Comparison of ENCODE assay signal across 9 mouse cellular contexts in genomic region chr17:45618941-45619385, GRCm38 (mm10). TPM values are rescaled to one million over a fixed set of nuclear protein-coding genes. Genes with fewer than 3 reads are reported as not detected.
DNase-seq lines count a peak whose midpoint lies in the region; ATAC-seq lines count a peak whose summit lies in the region.
"Had no signal": no experiment of that assay in that cellular context is flagged by ENCODE, and none has a peak within 500 bp of the region (broad histone marks: within the 10 kb centered on the region; RNA-seq: fewer than 3 reads in every experiment).

No protein-coding gene starts in this region.

- DNase-seq in layer of hippocampus, adult 9-11 months = peak; percentile 31
- no peak for DNase-seq in layer of hippocampus, adult 18-20 months (ENCODE audit: low spot score in 2 of 2)
- no peak for DNase-seq in liver, embryonic 11.5 days (ENCODE audit: low spot score)
- DNase-seq in urinary bladder, postnatal 14 days (ENCODE audit: low spot score) = no peak
- no peak for DNase-seq in cerebellum, postnatal 36 days

- no peaks in the 10 kb centered on the region for H3K36me3 ChIP-seq in forebrain, embryonic 12.5 days (replicated peaks)
- H3K36me3 ChIP-seq in hindbrain, embryonic 16.5 days (ENCODE audit: control insufficient read depth, insufficient read depth, low read length) = no peaks in the 10 kb centered on the region
- H3K36me3 ChIP-seq in liver, embryonic 11.5 days (ENCODE audit: control insufficient read depth, insufficient read depth, low read length) = no peaks in the 10 kb centered on the region
- no peaks in the 10 kb centered on the region for H3K36me3 ChIP-seq in neural tube, embryonic 13.5 days

- H3K4me3 ChIP-seq in forebrain, embryonic 12.5 days (replicated peaks) = no peak overlapping the region; the same call in 1 of the 2 replicates
- H3K4me3 ChIP-seq in hindbrain, embryonic 16.5 days (ENCODE audit: low read length) = no peak overlapping the region
- H3K4me3 ChIP-seq in liver, embryonic 11.5 days (ENCODE audit: low read depth, low read length) = peak overlapping the region; percentile 46
- H3K4me3 ChIP-seq in neural tube, embryonic 13.5 days = no peak overlapping the region

- no peaks in the 10 kb centered on the region for H3K9me3 ChIP-seq in forebrain, embryonic 12.5 days
- no peaks in the 10 kb centered on the region for H3K9me3 ChIP-seq in hindbrain, embryonic 16.5 days (ENCODE audit: control insufficient read depth, low read length)
- H3K9me3 ChIP-seq in liver, embryonic 11.5 days (ENCODE audit: control insufficient read depth, low read length) = no peaks in the 10 kb centered on the region
- H3K9me3 ChIP-seq in neural tube, embryonic 13.5 days = no peaks in the 10 kb centered on the region

- no peak for ATAC-seq in forebrain, embryonic 12.5 days (ENCODE audit: low FRiP score)
- no peak for ATAC-seq in hindbrain, embryonic 16.5 days
- peak; percentile 76 for ATAC-seq in liver, embryonic 11.5 days (replicated peaks; ENCODE audit: low FRiP score)
- ATAC-seq in neural tube, embryonic 13.5 days (ENCODE audit: low read depth) = no peak
- ATAC-seq: Patski had no signal

- H3K27ac ChIP-seq in forebrain, embryonic 12.5 days = 0 out of 2 replicates have a peak overlapping the region, but pooled peaks have one; percentile 33
- peak overlapping the region; percentile 46 for H3K27ac ChIP-seq in hindbrain, embryonic 16.5 days (ENCODE audit: low read depth, low read length)
- H3K27ac ChIP-seq in liver, embryonic 11.5 days (ENCODE audit: low read depth, low read length) = peak overlapping the region; percentile 84
- H3K27ac ChIP-seq in neural tube, embryonic 13.5 days (replicated peaks) = peak overlapping the region; percentile 57

- peaks cover 4% of the 10 kb centered on the region; the same call in 1 of the 2 replicates for H3K27me3 ChIP-seq in forebrain, embryonic 12.5 days
- H3K27me3 ChIP-seq in hindbrain, embryonic 16.5 days (replicated peaks; ENCODE audit: control insufficient read depth, insufficient read depth, low read length) = no peaks in the 10 kb centered on the region; the same call in 1 of the 2 replicates
- H3K27me3 ChIP-seq in liver, embryonic 11.5 days (replicated peaks; ENCODE audit: control insufficient read depth, insufficient read depth, low read length) = no peaks in the 10 kb centered on the region
- H3K27me3 ChIP-seq in neural tube, embryonic 13.5 days = no peaks in the 10 kb centered on the region

- peak overlapping the region; percentile 27 for H3K4me2 ChIP-seq in forebrain, embryonic 12.5 days
- peak overlapping the region; percentile 29 for H3K4me2 ChIP-seq in hindbrain, embryonic 16.5 days (ENCODE audit: low read length)
- H3K4me2 ChIP-seq in liver, embryonic 11.5 days = peak overlapping the region; percentile 82
- H3K4me2 ChIP-seq in neural tube, embryonic 13.5 days = peak overlapping the region; percentile 33

- H3K4me1 ChIP-seq in forebrain, embryonic 12.5 days = peaks cover 9% of the 10 kb centered on the region
- peaks cover 3% of the 10 kb centered on the region; the same call in 1 of the 2 replicates for H3K4me1 ChIP-seq in hindbrain, embryonic 16.5 days (ENCODE audit: control insufficient read depth, insufficient read depth, low read depth, low read length)
- H3K4me1 ChIP-seq in liver, embryonic 11.5 days (replicated peaks; ENCODE audit: control insufficient read depth, insufficient read depth, low read length) = peaks cover 15% of the 10 kb centered on the region
- peaks cover 4% of the 10 kb centered on the region for H3K4me1 ChIP-seq in neural tube, embryonic 13.5 days (replicated peaks)

- H3K9ac ChIP-seq in forebrain, embryonic 12.5 days = 0 out of 2 replicates have a peak overlapping the region, but pooled peaks have one; percentile 22
- H3K9ac ChIP-seq in hindbrain, embryonic 16.5 days (ENCODE audit: low read depth, low read length) = peak overlapping the region; percentile 47
- H3K9ac ChIP-seq in liver, embryonic 11.5 days (ENCODE audit: low read depth, low read length) = peak overlapping the region; percentile 65
- no peak overlapping the region for H3K9ac ChIP-seq in neural tube, embryonic 13.5 days

- 12% methylated on average over 8 of the region's 8 CpGs for WGBS in forebrain, embryonic 12.5 days
- 13% methylated on average over 8 of the region's 8 CpGs for WGBS in hindbrain, embryonic 16.5 days
- WGBS in liver, embryonic 11.5 days = 10% methylated on average over 8 of the region's 8 CpGs
- 15% methylated on average over 8 of the region's 8 CpGs for WGBS in neural tube, embryonic 13.5 days

RNA-seq across cellular contexts. Expression of gene Mymx, which starts 17.1 kb away (rescaled TPM):
- not detected for total RNA-seq in layer of hippocampus, adult 18-20 months (2021)
- 0.24 TPM in 1 of 2 replicates, not detected in the other for polyA plus RNA-seq in forebrain, embryonic 12.5 days (2016; fragmentation: Nextera tagmentation; extraction: Ambion mirVana)
- 1.2 TPM in 1 of 2 replicates, not detected in the other for polyA plus RNA-seq in hindbrain, embryonic 16.5 days (2015; fragmentation: Nextera tagmentation; extraction: Ambion mirVana)
- polyA plus RNA-seq in liver, embryonic 11.5 days (2014; fragmentation: Nextera tagmentation; extraction: Ambion mirVana) = 0.62 and 1.0 TPM in 2 replicates
- 1.6 and 3.6 TPM in 2 replicates for polyA plus RNA-seq in neural tube, embryonic 13.5 days (2015; fragmentation: Nextera tagmentation; extraction: Ambion mirVana)
- polyA plus RNA-seq: Patski had no signal

RNA-seq across cellular contexts. Expression of gene Slc29a1, which starts 19.6 kb away (rescaled TPM):
- 10 to 100 TPM; 16.4 to 20.4 TPM for total RNA-seq in layer of hippocampus, adult 18-20 months (2021)
- 50.2 and 52.0 TPM in 2 replicates for polyA plus RNA-seq in forebrain, embryonic 12.5 days (2016; fragmentation: Nextera tagmentation; extraction: Ambion mirVana)
- polyA plus RNA-seq in hindbrain, embryonic 16.5 days (2015; fragmentation: Nextera tagmentation; extraction: Ambion mirVana) = 55.7 and 56.5 TPM in 2 replicates
- 277 and 325 TPM in 2 replicates for polyA plus RNA-seq in liver, embryonic 11.5 days (2014; fragmentation: Nextera tagmentation; extraction: Ambion mirVana)
- polyA plus RNA-seq in neural tube, embryonic 13.5 days (2015; fragmentation: Nextera tagmentation; extraction: Ambion mirVana) = 40.1 and 41.6 TPM in 2 replicates

RNA-seq across cellular contexts. Expression of gene Capn11, which starts 40.2 kb away (rescaled TPM):
- 1 to 10 TPM in 1 of 2 experiments, under 1 TPM in 1; 0.68 to 3.0 TPM for total RNA-seq in layer of hippocampus, adult 18-20 months (2021)
- polyA plus RNA-seq in forebrain, embryonic 12.5 days (2016; fragmentation: Nextera tagmentation; extraction: Ambion mirVana) = 0.76 and 1.1 TPM in 2 replicates
- polyA plus RNA-seq in hindbrain, embryonic 16.5 days (2015; fragmentation: Nextera tagmentation; extraction: Ambion mirVana) = 0.75 and 0.79 TPM in 2 replicates
- 0.22 and 0.43 TPM in 2 replicates for polyA plus RNA-seq in liver, embryonic 11.5 days (2014; fragmentation: Nextera tagmentation; extraction: Ambion mirVana)
- 0.22 and 0.85 TPM in 2 replicates for polyA plus RNA-seq in neural tube, embryonic 13.5 days (2015; fragmentation: Nextera tagmentation; extraction: Ambion mirVana)
- polyA plus RNA-seq: Patski had no signal

RNA-seq across cellular contexts. Expression of gene Hsp90ab1, which starts 45.9 kb away (rescaled TPM):
- total RNA-seq in layer of hippocampus, adult 18-20 months (2021) = 1,000 to 10,000 TPM; 1,799 to 1,827 TPM
- 1,580 and 1,603 TPM in 2 replicates for polyA plus RNA-seq in forebrain, embryonic 12.5 days (2016; fragmentation: Nextera tagmentation; extraction: Ambion mirVana)
- 1,542 and 1,571 TPM in 2 replicates for polyA plus RNA-seq in hindbrain, embryonic 16.5 days (2015; fragmentation: Nextera tagmentation; extraction: Ambion mirVana)
- 1,837 and 1,887 TPM in 2 replicates for polyA plus RNA-seq in liver, embryonic 11.5 days (2014; fragmentation: Nextera tagmentation; extraction: Ambion mirVana)
- polyA plus RNA-seq in neural tube, embryonic 13.5 days (2015; fragmentation: Nextera tagmentation; extraction: Ambion mirVana) = 1,589 and 1,622 TPM in 2 replicates

RNA-seq across cellular contexts. Expression of gene Slc35b2, which starts 55.3 kb away (rescaled TPM):
- total RNA-seq in layer of hippocampus, adult 18-20 months (2021) = 10 to 100 TPM; 26.2 to 29.9 TPM
- polyA plus RNA-seq in forebrain, embryonic 12.5 days (2016; fragmentation: Nextera tagmentation; extraction: Ambion mirVana) = 91.0 and 91.7 TPM in 2 replicates
- polyA plus RNA-seq in hindbrain, embryonic 16.5 days (2015; fragmentation: Nextera tagmentation; extraction: Ambion mirVana) = 96.2 and 101 TPM in 2 replicates
- polyA plus RNA-seq in liver, embryonic 11.5 days (2014; fragmentation: Nextera tagmentation; extraction: Ambion mirVana) = 110 and 116 TPM in 2 replicates
- polyA plus RNA-seq in neural tube, embryonic 13.5 days (2015; fragmentation: Nextera tagmentation; extraction: Ambion mirVana) = 75.0 and 84.2 TPM in 2 replicates

Comparison
In these comparisons a context has a peak if more than half of its experiments do, and no peak if none do; other contexts are left out.
1. H3K27ac ChIP-seq: peak in every context shown above with its lines; median percentile 84 in liver, embryonic 11.5 days; 57 in neural tube, embryonic 13.5 days; 46 in hindbrain, embryonic 16.5 days; 33 in forebrain, embryonic 12.5 days.
2. H3K4me2 ChIP-seq: peak in every context shown above with its lines; median percentile 82 in liver, embryonic 11.5 days; 33 in neural tube, embryonic 13.5 days; 29 in hindbrain, embryonic 16.5 days; 27 in forebrain, embryonic 12.5 days.